Mouse (Mus musculus): ENCODE measurements around the gene 9130019O22Rik. TPM values are rescaled to one million over a fixed set of nuclear protein-coding genes. Genes with fewer than 3 reads are reported as not detected.

9130019O22Rik gene
- polyA plus RNA-seq (2012; fragmentation: generic; extraction: Trizol), result 0.32 TPM
- long read RNA-seq, experiment 1, result 0 reads
- long read RNA-seq, experiment 2, transcript 9130019O22Rik-201 (3 exons, 3,878 nt), result major isoform, 7 of 9 reads
- long read RNA-seq, experiment 2, partial matches to known transcripts, result 0 of 9 reads
- long read RNA-seq, experiment 2, other reads (novel, unspliced or antisense), result 1 of 9 reads

DNA sequence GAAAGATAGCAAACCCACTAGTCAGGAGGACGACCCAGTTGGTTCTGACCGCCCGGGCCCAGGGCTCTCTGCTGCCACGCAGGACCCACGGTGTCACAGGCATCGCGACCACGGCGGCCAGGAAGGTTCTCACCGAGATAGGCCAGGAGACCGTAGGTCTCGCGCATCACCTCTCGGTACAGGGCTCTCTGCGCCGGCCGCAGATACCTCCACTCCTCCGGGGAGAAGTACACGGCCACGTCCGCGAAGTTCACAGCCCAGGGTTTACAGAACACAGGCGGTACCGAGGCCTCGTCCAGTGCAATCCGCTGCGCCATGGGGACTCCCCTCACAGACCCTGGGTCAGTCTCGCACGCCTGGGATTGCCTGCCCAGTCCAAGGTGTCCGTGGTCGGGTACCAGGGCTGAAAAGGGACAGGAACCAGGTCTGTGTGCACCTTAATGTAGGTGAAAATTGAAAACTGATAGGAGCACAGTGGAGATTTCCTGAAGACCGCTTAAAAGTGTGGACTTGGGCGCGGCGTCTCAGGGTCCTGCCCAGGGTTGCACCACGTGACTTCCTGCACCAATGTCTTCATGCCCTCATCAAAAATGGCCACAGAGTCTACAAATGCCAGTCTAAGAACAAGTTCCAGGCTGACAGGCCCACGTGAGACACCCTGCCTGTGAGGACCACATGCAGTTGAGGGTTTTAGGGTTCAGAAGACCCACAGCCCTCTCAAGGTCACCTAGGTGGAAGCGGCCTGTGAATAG, at the start of gene 9130019O22Rik:
TSS of gene 9130019O22Rik (minus strand) at position 526 of the 752 bp plus-strand sequence.
- Histone ChIP-seq H3K27me3 (ENCODE audit: control insufficient read depth, insufficient read depth, insufficient read length) (no peaks in the 10 kb centered on the region), H3K79me3 (ENCODE audit: low read depth) (no peaks in the 10 kb centered on the region), H3K79me2 (ENCODE audit: control insufficient read depth, insufficient read depth) (no peaks in the 10 kb centered on the region), H3ac (ENCODE audit: control insufficient read depth, insufficient read length, low read depth) (no peak within 1 kb of the TSS), H3K4me3 (ENCODE audit: insufficient read depth, poor library complexity, severe bottlenecking) (no peak within 1 kb of the TSS), H3K36me3 (ENCODE audit: control insufficient read depth, insufficient read depth) (no peaks in the 10 kb centered on the region)
- TF ChIP-seq MAX (IDR thresholded peaks at IDR 0.05) (no peak), CEBPB (IDR thresholded peaks at IDR 0.05; ENCODE audit: low read depth) (no peak), USF1 (IDR thresholded peaks at IDR 0.05; ENCODE audit: low read depth) (peak; percentile 63), FOSL1 (IDR thresholded peaks at IDR 0.05; ENCODE audit: insufficient read depth, low read length, poor library complexity, severe bottlenecking) (no peak), MYOD1 (IDR thresholded peaks at IDR 0.05; ENCODE audit: control insufficient read depth, insufficient read length, low read depth) (no peak)

- Histone ChIP-seq H3K27me3 (ENCODE audit: control insufficient read depth, insufficient read depth, insufficient read length) (no peaks in the 10 kb centered on the region), H3K79me3 (ENCODE audit: low read depth) (no peaks in the 10 kb centered on the region), H3ac (ENCODE audit: control insufficient read depth, insufficient read length, low read depth) (no peak overlapping the region), H3K4me3 (ENCODE audit: insufficient read depth, poor library complexity, severe bottlenecking) (no peak overlapping the region), H3K36me3 (ENCODE audit: control insufficient read depth, insufficient read depth) (no peaks in the 10 kb centered on the region), H3K79me2 (ENCODE audit: control insufficient read depth, insufficient read depth) (no peaks in the 10 kb centered on the region)
- TF ChIP-seq MYOG (IDR thresholded peaks at IDR 0.05; ENCODE audit: control insufficient read depth, extremely low read depth, insufficient read length), result no peak
- TF ChIP-seq CEBPB (IDR thresholded peaks at IDR 0.05; ENCODE audit: low read depth), result no peak
- no peak for TF ChIP-seq MAX (IDR thresholded peaks at IDR 0.05)
- TF ChIP-seq USF1 (IDR thresholded peaks at IDR 0.05; ENCODE audit: low read depth), result no peak
- no peak for TF ChIP-seq CTCF (IDR thresholded peaks at IDR 0.05; ENCODE audit: control insufficient read depth, insufficient read depth, insufficient read length)
- no peak for TF ChIP-seq FOSL1 (IDR thresholded peaks at IDR 0.05; ENCODE audit: insufficient read depth, low read length, poor library complexity, severe bottlenecking)
- TF ChIP-seq MYOD1 (IDR thresholded peaks at IDR 0.05; ENCODE audit: control insufficient read depth, insufficient read length, low read depth), result no peak
Observed at GRCm38 (mm10) chr7:127435206-127435605, 48.2 kb upstream of the 9130019O22Rik start.

DNA sequence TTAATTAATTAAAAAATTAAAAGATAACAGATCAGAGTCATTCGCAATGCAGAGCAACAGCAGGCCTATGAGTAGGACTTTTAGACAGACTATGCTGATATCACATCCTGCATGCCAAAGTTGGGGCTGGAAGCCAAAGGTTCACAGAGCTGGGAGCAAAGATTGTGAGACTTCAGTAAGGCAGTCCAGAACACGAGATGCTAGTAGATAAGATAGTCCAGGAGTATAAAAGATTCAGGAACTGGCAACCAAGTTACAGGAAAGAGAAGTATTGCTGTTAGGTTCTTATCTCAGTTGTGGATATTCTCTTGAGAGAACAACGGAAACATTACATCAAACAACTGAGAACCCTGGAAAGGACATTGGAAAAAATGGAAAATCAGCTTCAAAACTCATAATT, 39.4 kb upstream of the 9130019O22Rik start:
- Histone ChIP-seq H3ac (ENCODE audit: control insufficient read depth, insufficient read length, low read depth) (no peak overlapping the region), H3K4me3 (ENCODE audit: insufficient read depth, poor library complexity, severe bottlenecking) (no peak overlapping the region), H3K27me3 (ENCODE audit: control insufficient read depth, insufficient read depth, insufficient read length) (no peaks in the 10 kb centered on the region), H3K36me3 (ENCODE audit: control insufficient read depth, insufficient read depth) (no peaks in the 10 kb centered on the region), H3K79me2 (ENCODE audit: control insufficient read depth, insufficient read depth) (no peaks in the 10 kb centered on the region), H3K79me3 (ENCODE audit: low read depth) (no peaks in the 10 kb centered on the region)
- no peak for TF ChIP-seq CEBPB (IDR thresholded peaks at IDR 0.05; ENCODE audit: low read depth)
- TF ChIP-seq MYOG (IDR thresholded peaks at IDR 0.05; ENCODE audit: control insufficient read depth, extremely low read depth, insufficient read length), result no peak
- TF ChIP-seq MYOD1 (IDR thresholded peaks at IDR 0.05; ENCODE audit: control insufficient read depth, insufficient read length, low read depth), result no peak
- TF ChIP-seq USF1 (IDR thresholded peaks at IDR 0.05; ENCODE audit: low read depth), result no peak
- TF ChIP-seq CTCF (IDR thresholded peaks at IDR 0.05; ENCODE audit: control insufficient read depth, insufficient read depth, insufficient read length), result no peak
- no peak for TF ChIP-seq MAX (IDR thresholded peaks at IDR 0.05)
- no peak for TF ChIP-seq FOSL1 (IDR thresholded peaks at IDR 0.05; ENCODE audit: insufficient read depth, low read length, poor library complexity, severe bottlenecking)

- H3K79me3 ChIP-seq (ENCODE audit: low read depth), result no peaks in the 10 kb centered on the region
- H3K79me2 ChIP-seq (ENCODE audit: control insufficient read depth, insufficient read depth), result no peaks in the 10 kb centered on the region
- H3K36me3 ChIP-seq (ENCODE audit: control insufficient read depth, insufficient read depth), result no peaks in the 10 kb centered on the region
- H3K27me3 ChIP-seq (ENCODE audit: control insufficient read depth, insufficient read depth, insufficient read length), result no peaks in the 10 kb centered on the region
- TF ChIP-seq FOSL1 (IDR thresholded peaks at IDR 0.05; ENCODE audit: insufficient read depth, low read length, poor library complexity, severe bottlenecking) (no peak), MYOD1 (IDR thresholded peaks at IDR 0.05; ENCODE audit: control insufficient read depth, insufficient read length, low read depth) (no peak), USF1 (IDR thresholded peaks at IDR 0.05; ENCODE audit: low read depth) (no peak), MYOG (IDR thresholded peaks at IDR 0.05; ENCODE audit: control insufficient read depth, extremely low read depth, insufficient read length) (no peak), CTCF (IDR thresholded peaks at IDR 0.05; ENCODE audit: control insufficient read depth, insufficient read depth, insufficient read length) (no peak), MAX (IDR thresholded peaks at IDR 0.05) (no peak), CEBPB (IDR thresholded peaks at IDR 0.05; ENCODE audit: low read depth) (no peak)
- H3ac ChIP-seq (ENCODE audit: control insufficient read depth, insufficient read length, low read depth), result no peak overlapping the region
- H3K4me3 ChIP-seq (ENCODE audit: insufficient read depth, poor library complexity, severe bottlenecking), result no peak overlapping the region
Observed at GRCm38 (mm10) chr7:127425911-127426310, 38.9 kb upstream of the 9130019O22Rik start.

- no peak overlapping the region for H3K4me3 ChIP-seq (ENCODE audit: insufficient read depth, poor library complexity, severe bottlenecking)
- no peak overlapping the region for H3ac ChIP-seq (ENCODE audit: control insufficient read depth, insufficient read length, low read depth)
- no peaks in the 10 kb centered on the region for H3K79me2 ChIP-seq (ENCODE audit: control insufficient read depth, insufficient read depth)
- TF ChIP-seq CTCF (IDR thresholded peaks at IDR 0.05; ENCODE audit: control insufficient read depth, insufficient read depth, insufficient read length), result no peak
- no peak for TF ChIP-seq USF1 (IDR thresholded peaks at IDR 0.05; ENCODE audit: low read depth)
- no peak for TF ChIP-seq MYOG (IDR thresholded peaks at IDR 0.05; ENCODE audit: control insufficient read depth, extremely low read depth, insufficient read length)
- TF ChIP-seq FOSL1 (IDR thresholded peaks at IDR 0.05; ENCODE audit: insufficient read depth, low read length, poor library complexity, severe bottlenecking), result no peak
- TF ChIP-seq MAX (IDR thresholded peaks at IDR 0.05), result no peak
- no peak for TF ChIP-seq CEBPB (IDR thresholded peaks at IDR 0.05; ENCODE audit: low read depth)
- TF ChIP-seq MYOD1 (IDR thresholded peaks at IDR 0.05; ENCODE audit: control insufficient read depth, insufficient read length, low read depth), result no peak
- no peaks in the 10 kb centered on the region for H3K36me3 ChIP-seq (ENCODE audit: control insufficient read depth, insufficient read depth)
- no peaks in the 10 kb centered on the region for H3K79me3 ChIP-seq (ENCODE audit: low read depth)
- H3K27me3 ChIP-seq (ENCODE audit: control insufficient read depth, insufficient read depth, insufficient read length), result no peaks in the 10 kb centered on the region
Observed at GRCm38 (mm10) chr7:127425291-127425690, 38.3 kb upstream of the 9130019O22Rik start.
